Mouse (Mus musculus) hindbrain, embryonic 11.5 days (tissue): Measurements from ENCODE around the gene Nicn1. TPM values are rescaled to one million over a fixed set of nuclear protein-coding genes. Genes with fewer than 3 reads are reported as not detected.
"Not testable (repeated sequence)": the region's sequence is repeated elsewhere in the genome, so short reads cannot be mapped to it uniquely, and the experiment has no call there.

ENCODE experiments used
- ATAC-seq: fragments of 200-750 bp; cut with Nextera tagmentation; 2 replicates; pipeline ENCODE4 v1.8.0; 2017; ENCODE audit warnings: mild to moderate bottlenecking, moderate TSS enrichment, moderate library complexity; ENCODE audit not compliant: low FRiP score
- DNase-seq: peaks from one replicate; pipeline ENCODE4 v3.0.0-alpha.2; 2015; ENCODE audit warnings: low spot score
- H3K27ac ChIP-seq: fragments of 300-500 bp; sonication (generic); 2 replicates; pipeline ENCODE4 v1.5.1; 2014; ENCODE audit warnings: mild to moderate bottlenecking, low read depth, low read length
- H3K27me3 ChIP-seq: fragments of 300-500 bp; sonication (generic); 2 replicates; pipeline ENCODE4 v1.6.1; 2014; ENCODE audit warnings: mild to moderate bottlenecking, low read length, moderate library complexity, mixed read lengths; ENCODE audit not compliant: control insufficient read depth, insufficient read depth
- H3K36me3 ChIP-seq: fragments of 300-500 bp; sonication (generic); 2 replicates; pipeline ENCODE4 v1.6.1; 2014; ENCODE audit warnings: mild to moderate bottlenecking, low read length, moderate library complexity, mixed read lengths; ENCODE audit not compliant: control insufficient read depth, insufficient read depth
- H3K4me1 ChIP-seq: fragments of 300-500 bp; sonication (generic); replicated peaks from 2 replicates; pipeline ENCODE4 v1.6.1; 2014; ENCODE audit warnings: low read length, mixed read lengths; ENCODE audit not compliant: control insufficient read depth, insufficient read depth
- H3K4me2 ChIP-seq: fragments of 300-500 bp; sonication (generic); replicated peaks from 2 replicates; pipeline ENCODE4 v1.6.1; 2014; ENCODE audit warnings: mild to moderate bottlenecking, low read depth, low read length
- H3K4me3 ChIP-seq: fragments of 300-500 bp; sonication (generic); 2 replicates; pipeline ENCODE4 v1.5.1; 2014; ENCODE audit warnings: low read depth, low read length
- H3K9ac ChIP-seq: fragments of 300-500 bp; sonication (generic); 2 replicates; pipeline ENCODE4 v1.6.1; 2014; ENCODE audit warnings: low read depth, low read length
- H3K9me3 ChIP-seq: fragments of 300-500 bp; sonication (generic); 2 replicates; pipeline ENCODE4 v1.6.1; 2016; ENCODE audit warnings: low read length; ENCODE audit not compliant: control insufficient read depth
- WGBS: fragments of 180-500 bp; shearing (Covaris S2); extraction: QIAGEN DNeasy Blood & Tissue Kit; methylation state at CpG from one replicate; pipeline ENCODE4 v1.1.7; 2014; 5-methylcytosine and 5-hydroxymethylcytosine counted together
- polyA plus RNA-seq: library from polyadenylated mRNA; unstranded; fragments of >200 nt; fragmentation: Nextera tagmentation; extraction: Ambion mirVana; gene quantifications from 2 replicates; pipeline ENCODE4 v1.2.1, GENCODE M21; 2014

Gene Nicn1
- polyA plus RNA-seq, 1 experiment from 2014 or later: 66.4 TPM

DNA sequence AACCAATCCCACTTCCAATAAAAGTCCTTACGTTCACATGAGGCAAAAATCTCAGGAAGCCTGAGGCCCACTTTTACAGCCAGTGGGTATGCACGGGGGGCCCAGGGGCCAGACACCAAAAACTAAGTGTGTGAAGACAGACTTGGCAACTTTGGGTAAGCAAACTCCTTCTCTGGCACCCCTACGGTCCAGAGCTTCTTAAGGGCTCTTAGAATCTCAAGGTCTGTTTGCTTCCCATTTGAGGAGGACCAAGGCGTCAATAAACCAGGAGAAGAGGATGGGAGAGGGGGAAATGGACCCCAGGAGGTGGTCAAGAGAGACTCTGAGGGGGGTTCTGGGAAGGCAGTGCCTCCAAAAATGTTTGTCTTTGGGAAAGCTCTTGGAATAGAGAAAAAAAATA lies 16.7 kb upstream of the Nicn1 start:
- no peak overlapping the region for H3K4me2 ChIP-seq
- no peak overlapping the region for H3K4me3 ChIP-seq
- H3K9ac ChIP-seq: no peak overlapping the region
- no peaks in the 10 kb centered on the region for H3K4me1 ChIP-seq
- H3K36me3 ChIP-seq: no peaks in the 10 kb centered on the region
- H3K27me3 ChIP-seq: no peaks in the 10 kb centered on the region
- ATAC-seq: no peak
- 84% methylated on average over 4 of the region's 4 CpGs for WGBS
- DNase-seq: no peak
- no peaks in the 10 kb centered on the region for H3K9me3 ChIP-seq
- no peak overlapping the region for H3K27ac ChIP-seq

DNA sequence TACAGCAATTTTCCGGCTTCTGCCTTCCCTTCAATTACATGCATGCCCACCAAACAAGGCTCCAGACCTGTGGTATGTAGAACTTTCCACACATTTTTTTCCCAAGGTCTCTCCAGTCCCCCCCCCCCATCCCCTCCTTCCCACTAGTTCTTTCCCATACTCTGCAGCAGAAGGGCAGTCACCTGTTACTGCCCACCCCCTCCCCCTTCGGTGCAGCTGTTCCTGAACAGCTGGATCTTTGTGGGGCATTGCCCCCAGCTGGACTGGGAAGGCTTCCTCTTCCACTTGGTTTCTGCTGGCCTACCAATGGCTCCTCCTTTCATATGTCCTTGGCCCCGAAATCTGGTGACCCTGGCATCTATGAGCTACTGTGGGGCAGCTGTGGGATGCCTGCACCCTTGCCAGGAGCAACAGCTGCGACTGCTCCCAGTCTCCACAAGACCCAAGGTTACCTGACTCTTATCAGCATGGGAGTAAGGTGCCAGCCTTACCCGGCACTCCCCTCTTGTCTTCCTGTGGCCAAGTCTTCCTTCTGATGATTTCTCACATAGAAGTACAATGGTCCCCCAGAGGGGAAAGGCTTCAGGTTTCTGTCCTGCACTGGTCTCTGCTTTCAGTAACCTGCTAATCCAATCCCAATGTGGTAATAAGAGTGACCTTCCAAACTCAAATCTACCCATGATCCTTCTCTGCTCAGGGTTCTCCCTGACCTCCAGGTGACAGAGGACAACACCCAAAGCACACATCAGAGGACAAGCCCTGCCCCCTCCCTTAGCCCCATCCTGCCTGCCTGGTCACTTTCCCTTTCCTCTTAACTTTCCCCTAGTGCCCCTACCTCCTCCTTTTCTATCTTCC lies 15.5 kb upstream of the Nicn1 start:
- H3K9me3 ChIP-seq: no peaks in the 10 kb centered on the region
- H3K36me3 ChIP-seq: no peaks in the 10 kb centered on the region
- H3K27me3 ChIP-seq: no peaks in the 10 kb centered on the region
- DNase-seq (no peak), ATAC-seq (no peak)
- no peak overlapping the region for H3K9ac ChIP-seq
- no peaks in the 10 kb centered on the region for H3K4me1 ChIP-seq
- no peak overlapping the region for H3K4me2 ChIP-seq
- WGBS: 76% methylated on average over 5 of the region's 5 CpGs
- H3K4me3 ChIP-seq: no peak overlapping the region
- no peak overlapping the region for H3K27ac ChIP-seq

DNA sequence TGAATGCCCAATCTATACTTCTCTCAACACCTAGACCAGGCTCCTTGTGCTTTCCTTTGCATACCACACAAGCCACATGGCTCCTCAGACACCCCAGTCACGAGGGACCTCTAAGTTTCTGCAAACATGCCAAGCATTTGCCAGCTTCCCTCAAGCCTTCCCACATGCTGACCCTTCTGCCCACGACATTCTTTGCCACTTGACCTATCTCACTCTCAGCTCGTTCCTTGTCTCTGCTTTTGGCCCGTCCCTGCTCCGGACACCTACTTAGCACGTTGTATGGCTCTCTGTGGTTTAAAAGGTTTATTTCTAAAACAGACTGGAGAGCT lies 14.9 kb upstream of the Nicn1 start:
- WGBS: 57% methylated on average over 6 of the region's 6 CpGs
- no peak for DNase-seq
- Histone ChIP-seq H3K9me3 (no peaks in the 10 kb centered on the region), H3K27ac (no peak overlapping the region), H3K9ac (no peak overlapping the region), H3K4me2 (no peak overlapping the region), H3K27me3 (no peaks in the 10 kb centered on the region), H3K4me1 (no peaks in the 10 kb centered on the region), H3K36me3 (no peaks in the 10 kb centered on the region), H3K4me3 (no peak overlapping the region)
- no peak for ATAC-seq

GRCm38 (mm10) chr9:108278697-108279450 lies 11.4 kb upstream of the Nicn1 start:
- Histone ChIP-seq H3K27ac (no peak overlapping the region), H3K4me1 (no peaks in the 10 kb centered on the region), H3K36me3 (no peaks in the 10 kb centered on the region), H3K9ac (no peak overlapping the region), H3K9me3 (no peaks in the 10 kb centered on the region), H3K4me3 (no peak overlapping the region), H3K27me3 (no peaks in the 10 kb centered on the region), H3K4me2 (no peak overlapping the region)
- peak; percentile 50 for DNase-seq
- no peak for ATAC-seq
- 68% methylated on average over 10 of the region's 10 CpGs for WGBS

- DNase-seq (no peak), ATAC-seq (no peak)
- 53% methylated on average over 8 of the region's 8 CpGs for WGBS
Measured at GRCm38 (mm10) chr9:108280071-108280828, 10.0 kb upstream of the Nicn1 start.

GRCm38 (mm10) chr9:108284410-108284809 lies 5.8 kb upstream of the Nicn1 start:
- 14% methylated on average over 6 of the region's 6 CpGs for WGBS
- peak; percentile 82 for DNase-seq
- H3K4me2 ChIP-seq: no peak overlapping the region

More at GRCm38 (mm10) chr9:108280071-108280828, 10.0 kb upstream of the Nicn1 start:
- Histone ChIP-seq H3K4me2 (no peak overlapping the region), H3K9me3 (no peaks in the 10 kb centered on the region), H3K4me1 (no peaks in the 10 kb centered on the region), H3K4me3 (no peak overlapping the region), H3K27me3 (no peaks in the 10 kb centered on the region), H3K9ac (no peak overlapping the region), H3K36me3 (no peaks in the 10 kb centered on the region), H3K27ac (no peak overlapping the region)

GRCm38 (mm10) chr9:108287526-108288238 lies 2.5 kb upstream of the Nicn1 start:
- not testable (repeated sequence) for H3K36me3 ChIP-seq, H3K4me3 ChIP-seq, H3K27ac ChIP-seq, DNase-seq, H3K4me1 ChIP-seq, H3K9me3 ChIP-seq, H3K9ac ChIP-seq, H3K27me3 ChIP-seq, ATAC-seq, H3K4me2 ChIP-seq
- WGBS: 87% methylated on average over 3 of the region's 6 CpGs

More at GRCm38 (mm10) chr9:108284410-108284809, 5.8 kb upstream of the Nicn1 start:
- Histone ChIP-seq H3K27me3 (no peaks in the 10 kb centered on the region), H3K4me3 (no peak overlapping the region), H3K9ac (no peak overlapping the region), H3K9me3 (no peaks in the 10 kb centered on the region), H3K4me1 (no peaks in the 10 kb centered on the region), H3K36me3 (no peaks in the 10 kb centered on the region), H3K27ac (no peak overlapping the region)
- 0 out of 2 replicates have a peak, but pooled peaks have one; percentile 47 for ATAC-seq

DNA sequence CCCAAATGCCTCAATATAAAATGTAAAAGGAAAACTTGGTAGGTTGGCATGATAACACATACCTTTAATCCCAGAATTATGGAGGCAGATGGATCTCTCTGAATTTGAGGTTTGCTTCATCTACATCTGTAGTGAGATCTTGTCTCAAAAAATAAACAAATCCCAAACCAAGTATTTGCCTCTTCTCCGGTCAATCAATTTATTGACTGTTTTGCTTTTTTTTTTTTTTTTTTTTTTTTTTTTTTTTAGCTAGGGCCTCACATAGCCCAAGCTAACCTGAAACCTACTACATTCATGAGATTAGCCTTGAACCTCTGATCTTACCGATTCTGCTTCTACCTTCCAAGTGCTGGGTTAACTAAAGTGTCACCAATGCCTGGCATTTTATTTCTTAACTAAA lies 882 bp upstream of the Nicn1 start:
- no peak for ATAC-seq
- H3K4me3 ChIP-seq: peak overlapping the region; percentile 46
- peak overlapping the region; percentile 36 for H3K4me2 ChIP-seq
- 0 out of 2 replicates have a peak, but pooled peaks cover 2% of the 10 kb centered on the region for H3K4me1 ChIP-seq
- H3K9ac ChIP-seq: peak overlapping the region; percentile 61
- no peaks in the 10 kb centered on the region for H3K9me3 ChIP-seq
- H3K27me3 ChIP-seq: no peaks in the 10 kb centered on the region
- 0 out of 2 replicates have a peak overlapping the region, but pooled peaks have one; percentile 73 for H3K27ac ChIP-seq
- no peak for DNase-seq
- no peaks in the 10 kb centered on the region for H3K36me3 ChIP-seq
- 63% methylated on average over 2 of the region's 2 CpGs for WGBS
